Mouse (Mus musculus) heart, adult 9 months (tissue): ENCODE results near the gene Robo2.
"Not testable (repeated sequence)": the region's sequence is repeated elsewhere in the genome, so short reads cannot be mapped to it uniquely, and the experiment has no call there.

Source experiments
- DNase-seq, 2 experiments: peaks; one replicate each; pipeline ENCODE4 v3.0.0; 2022; ENCODE audit warnings: low spot score in 2 of 2

The Robo2 gene

GRCm38 (mm10) chr16:74070628-74071027, 341.0 kb downstream of the Robo2 start:
- no peak for DNase-seq

GRCm38 (mm10) chr16:74065958-74066357, 345.7 kb downstream of the Robo2 start:
- no peak for DNase-seq

GRCm38 (mm10) chr16:74061951-74062350, 349.7 kb downstream of the Robo2 start:
- DNase-seq = no peak

- no peak for DNase-seq
Observed at GRCm38 (mm10) chr16:74061479-74061878, 350.1 kb downstream of the Robo2 start.

- no peak for DNase-seq
Observed at GRCm38 (mm10) chr16:74056886-74057285, 354.7 kb downstream of the Robo2 start.

- DNase-seq = no peak
Observed at GRCm38 (mm10) chr16:74056210-74056609, 355.4 kb downstream of the Robo2 start.

GRCm38 (mm10) chr16:74055061-74055751, 356.4 kb downstream of the Robo2 start:
- peak; percentile 0 to 1 for DNase-seq

- DNase-seq = no peak
Observed at GRCm38 (mm10) chr16:74049467-74049866, 362.2 kb downstream of the Robo2 start.

GRCm38 (mm10) chr16:74048980-74049379, 362.6 kb downstream of the Robo2 start:
- DNase-seq = no peak

- no peak for DNase-seq
Observed at GRCm38 (mm10) chr16:74047232-74047631, 364.4 kb downstream of the Robo2 start.

GRCm38 (mm10) chr16:74040797-74041196, 370.8 kb downstream of the Robo2 start:
- DNase-seq = not testable (repeated sequence)

- no peak for DNase-seq
Observed at GRCm38 (mm10) chr16:74027822-74028221, 383.8 kb downstream of the Robo2 start.

GRCm38 (mm10) chr16:74022281-74022978, 389.2 kb downstream of the Robo2 start:
- no peak for DNase-seq

GRCm38 (mm10) chr16:74005767-74006166, 405.9 kb downstream of the Robo2 start:
- no peak for DNase-seq

GRCm38 (mm10) chr16:74001331-74001730, 410.3 kb downstream of the Robo2 start:
- DNase-seq = no peak

GRCm38 (mm10) chr16:73991212-73991611, 420.4 kb downstream of the Robo2 start:
- no peak for DNase-seq

- no peak for DNase-seq
Observed at GRCm38 (mm10) chr16:73969573-73969972, 442.1 kb downstream of the Robo2 start.

GRCm38 (mm10) chr16:73964366-73964926, 447.2 kb downstream of the Robo2 start:
- DNase-seq = no peak

GRCm38 (mm10) chr16:73959479-73959970, 452.1 kb downstream of the Robo2 start:
- DNase-seq = no peak

GRCm38 (mm10) chr16:73958524-73958846, 453.1 kb downstream of the Robo2 start:
- DNase-seq = no peak

GRCm38 (mm10) chr16:73957675-73958523, 453.7 kb downstream of the Robo2 start:
- DNase-seq = no peak

- no peak for DNase-seq
Observed at GRCm38 (mm10) chr16:73946171-73946570, 465.5 kb downstream of the Robo2 start.
